7 mouse cellular contexts compared by ENCODE assay signal in genomic region chr15:90678985-90679759, GRCm38 (mm10). TPM values are rescaled to one million over a fixed set of nuclear protein-coding genes. Genes with fewer than 3 reads are reported as not detected.
DNase-seq lines count a peak whose midpoint lies in the region; ATAC-seq lines count a peak whose summit lies in the region.

Gene Cpne8, minus strand, starts transcription at chr15:90679432.

- H3K36me3 ChIP-seq in embryonic facial prominence, embryonic 13.5 days = no peaks in the 10 kb centered on the region
- no peaks in the 10 kb centered on the region for H3K36me3 ChIP-seq in limb, embryonic 13.5 days
- no peaks in the 10 kb centered on the region for H3K36me3 ChIP-seq in midbrain, embryonic 13.5 days
- H3K36me3 ChIP-seq in stomach, embryonic 14.5 days (ENCODE audit: control insufficient read depth, insufficient read depth, low read length) = no peaks in the 10 kb centered on the region

- peak; percentile 15 to 50 for DNase-seq in adrenal gland, postnatal 4 days (ENCODE audit: low spot score in 2 of 2)
- peak; percentile 69 for DNase-seq in heart, adult 8-10 months (ENCODE audit: low spot score)
- peak; percentile 58 for DNase-seq in kidney, adult 8-10 months

- peak; percentile 72 for ATAC-seq in embryonic facial prominence, embryonic 13.5 days (ENCODE audit: insufficient number of reproducible peaks, insufficient read depth, low FRiP score, low TSS enrichment, low read depth)
- peak; percentile 83 for ATAC-seq in limb, embryonic 13.5 days (ENCODE audit: low FRiP score, low read depth)
- ATAC-seq in midbrain, embryonic 13.5 days = peak; percentile 87
- peak; percentile 76 for ATAC-seq in stomach, embryonic 14.5 days (ENCODE audit: insufficient number of reproducible peaks, insufficient read depth, low FRiP score, low read depth)

- peak within 1 kb of the TSS; percentile 33; the same call in 1 of the 2 replicates for H3K27ac ChIP-seq in embryonic facial prominence, embryonic 13.5 days
- H3K27ac ChIP-seq in limb, embryonic 13.5 days = 0 out of 2 replicates have a peak within 1 kb of the TSS, but pooled peaks have one; percentile 28
- no peak within 1 kb of the TSS; the same call in 1 of the 2 replicates for H3K27ac ChIP-seq in midbrain, embryonic 13.5 days
- H3K27ac ChIP-seq in stomach, embryonic 14.5 days (ENCODE audit: low read length) = no peak within 1 kb of the TSS

- peak within 1 kb of the TSS; percentile 95 for H3K4me2 ChIP-seq in embryonic facial prominence, embryonic 13.5 days
- H3K4me2 ChIP-seq in limb, embryonic 13.5 days (replicated peaks) = peak within 1 kb of the TSS; percentile 97
- H3K4me2 ChIP-seq in midbrain, embryonic 13.5 days (replicated peaks) = peak within 1 kb of the TSS; percentile 94
- peak within 1 kb of the TSS; percentile 96 for H3K4me2 ChIP-seq in stomach, embryonic 14.5 days (replicated peaks; ENCODE audit: low read depth, low read length)

- WGBS in embryonic facial prominence, embryonic 13.5 days = under 1% methylated on average over 50 of the region's 56 CpGs
- WGBS in limb, embryonic 13.5 days = under 1% methylated on average over 47 of the region's 56 CpGs
- under 1% methylated on average over 50 of the region's 56 CpGs for WGBS in midbrain, embryonic 13.5 days
- WGBS in stomach, embryonic 14.5 days = under 1% methylated on average over 44 of the region's 56 CpGs

- peak within 1 kb of the TSS; percentile 70 for H3K4me3 ChIP-seq in embryonic facial prominence, embryonic 13.5 days
- peak within 1 kb of the TSS; percentile 66 for H3K4me3 ChIP-seq in limb, embryonic 13.5 days
- H3K4me3 ChIP-seq in midbrain, embryonic 13.5 days (replicated peaks) = peak within 1 kb of the TSS; percentile 64
- peak within 1 kb of the TSS; percentile 56 for H3K4me3 ChIP-seq in stomach, embryonic 14.5 days (ENCODE audit: low read depth, low read length)

- H3K9ac ChIP-seq in embryonic facial prominence, embryonic 13.5 days = peak within 1 kb of the TSS; percentile 81
- H3K9ac ChIP-seq in limb, embryonic 13.5 days = peak within 1 kb of the TSS; percentile 70
- peak within 1 kb of the TSS; percentile 74 for H3K9ac ChIP-seq in midbrain, embryonic 13.5 days (replicated peaks)
- peak within 1 kb of the TSS; percentile 28; the same call in 1 of the 2 replicates for H3K9ac ChIP-seq in stomach, embryonic 14.5 days (replicated peaks; ENCODE audit: low read depth, low read length)

- no peaks in the 10 kb centered on the region for H3K27me3 ChIP-seq in embryonic facial prominence, embryonic 13.5 days
- peaks cover 7% of the 10 kb centered on the region; the same call in 1 of the 2 replicates for H3K27me3 ChIP-seq in limb, embryonic 13.5 days
- peaks cover 28% of the 10 kb centered on the region for H3K27me3 ChIP-seq in midbrain, embryonic 13.5 days
- H3K27me3 ChIP-seq in stomach, embryonic 14.5 days (ENCODE audit: control insufficient read depth, insufficient read depth, low read length) = no peaks in the 10 kb centered on the region

- peaks cover 7% of the 10 kb centered on the region; the same call in 1 of the 2 replicates for H3K4me1 ChIP-seq in embryonic facial prominence, embryonic 13.5 days
- 0 out of 2 replicates have a peak, but pooled peaks cover 12% of the 10 kb centered on the region for H3K4me1 ChIP-seq in limb, embryonic 13.5 days
- peaks cover 16% of the 10 kb centered on the region for H3K4me1 ChIP-seq in midbrain, embryonic 13.5 days (replicated peaks)
- H3K4me1 ChIP-seq in stomach, embryonic 14.5 days (ENCODE audit: control insufficient read depth, insufficient read depth, low read length) = no peaks in the 10 kb centered on the region

- no peaks in the 10 kb centered on the region for H3K9me3 ChIP-seq in embryonic facial prominence, embryonic 13.5 days
- no peaks in the 10 kb centered on the region for H3K9me3 ChIP-seq in limb, embryonic 13.5 days
- no peaks in the 10 kb centered on the region for H3K9me3 ChIP-seq in midbrain, embryonic 13.5 days
- H3K9me3 ChIP-seq in stomach, embryonic 14.5 days (ENCODE audit: control insufficient read depth, low read depth, low read length) = no peaks in the 10 kb centered on the region

RNA-seq across cellular contexts. Expression of gene Cpne8, which starts in this region (rescaled TPM):
- 1 to 10 TPM; 7.4 to 9.3 TPM for total RNA-seq in adrenal gland, postnatal 4 days (2021)
- polyA plus RNA-seq in embryonic facial prominence, embryonic 13.5 days (2015; fragmentation: Nextera tagmentation; extraction: Ambion mirVana) = 19.7 and 20.1 TPM in 2 replicates
- total RNA-seq in heart, adult 8-10 months (2022) = 1 to 10 TPM; 7.1 to 9.2 (median 8.0) TPM
- 14.1 and 15.4 TPM in 2 replicates for polyA plus RNA-seq in limb, embryonic 13.5 days (2015; fragmentation: Nextera tagmentation; extraction: Ambion mirVana)
- polyA plus RNA-seq in midbrain, embryonic 13.5 days (2015; fragmentation: Nextera tagmentation; extraction: Ambion mirVana) = 7.4 and 10.2 TPM in 2 replicates
- 14.1 and 15.7 TPM in 2 replicates for polyA plus RNA-seq in stomach, embryonic 14.5 days (2014; fragmentation: Nextera tagmentation; extraction: Ambion mirVana)

Comparison
In these comparisons a context has a peak if more than half of its experiments do, and no peak if none do; other contexts are left out.
1. H3K27ac ChIP-seq: peak in embryonic facial prominence, embryonic 13.5 days (single experiment) and limb, embryonic 13.5 days (single experiment); none in midbrain, embryonic 13.5 days (single experiment) and stomach, embryonic 14.5 days (single experiment).
2. H3K9ac ChIP-seq: peak in every context shown above with its lines; median percentile 81 in embryonic facial prominence, embryonic 13.5 days; 74 in midbrain, embryonic 13.5 days; 70 in limb, embryonic 13.5 days; 28 in stomach, embryonic 14.5 days.
3. Peak in every context shown above with its lines, with median percentiles within 50 percentile points of each other: DNase-seq, ATAC-seq, H3K4me2 ChIP-seq and H3K4me3 ChIP-seq.